Mouse (Mus musculus): ENCODE measurements at regions not wholly inside any gene's neighbourhood (a gene's known extent, or its start where the extent isn't known, plus 50 kb on each side); places are given as distances from the start of the nearest gene placed in this dataset.

- no peaks in the 10 kb centered on the region for H3K27me3 ChIP-seq (ENCODE audit: control insufficient read depth, insufficient read depth, low read length)
- no peaks in the 10 kb centered on the region for H3K36me3 ChIP-seq (ENCODE audit: control insufficient read depth, insufficient read depth, low read length)
- H3K4me3 ChIP-seq (ENCODE audit: low read depth, low read length) = no peak overlapping the region
- H3K4me1 ChIP-seq (ENCODE audit: control insufficient read depth, insufficient read depth, low read length) = no peaks in the 10 kb centered on the region
- H3K27ac ChIP-seq (ENCODE audit: low read depth, low read length) = no peak overlapping the region
- WGBS = 88% methylated on average over 4 of the region's 4 CpGs
- H3K4me2 ChIP-seq (ENCODE audit: low read depth, low read length) = no peak overlapping the region
- no peaks in the 10 kb centered on the region for H3K9me3 ChIP-seq (ENCODE audit: control insufficient read depth, low read length)
- no peak overlapping the region for H3K9ac ChIP-seq (replicated peaks; ENCODE audit: low read depth, low read length)
- no peak for ATAC-seq (ENCODE audit: low read depth)
Measured at GRCm38 (mm10) chr8:102500751-102501150, 284.7 kb downstream of the Cdh11 start.

GRCm38 (mm10) chr8:102500202-102500601 lies 285.2 kb downstream of the Cdh11 start:
- no peak overlapping the region for H3K4me2 ChIP-seq (ENCODE audit: low read depth, low read length)
- no peaks in the 10 kb centered on the region for H3K9me3 ChIP-seq (ENCODE audit: control insufficient read depth, low read length)
- H3K27me3 ChIP-seq (ENCODE audit: control insufficient read depth, insufficient read depth, low read length) = no peaks in the 10 kb centered on the region
- no peak overlapping the region for H3K27ac ChIP-seq (ENCODE audit: low read depth, low read length)
- no peak for ATAC-seq (ENCODE audit: low read depth)
- WGBS = 85% methylated on average over 3 of the region's 3 CpGs
- no peak overlapping the region for H3K4me3 ChIP-seq (ENCODE audit: low read depth, low read length)
- no peak overlapping the region for H3K9ac ChIP-seq (replicated peaks; ENCODE audit: low read depth, low read length)
- H3K4me1 ChIP-seq (ENCODE audit: control insufficient read depth, insufficient read depth, low read length) = no peaks in the 10 kb centered on the region
- H3K36me3 ChIP-seq (ENCODE audit: control insufficient read depth, insufficient read depth, low read length) = no peaks in the 10 kb centered on the region

GRCm38 (mm10) chr8:102499091-102499490 lies 286.4 kb downstream of the Cdh11 start:
- Histone ChIP-seq H3K4me2 (ENCODE audit: low read depth, low read length) (no peak overlapping the region), H3K36me3 (ENCODE audit: control insufficient read depth, insufficient read depth, low read length) (no peaks in the 10 kb centered on the region), H3K4me1 (ENCODE audit: control insufficient read depth, insufficient read depth, low read length) (no peaks in the 10 kb centered on the region), H3K27me3 (ENCODE audit: control insufficient read depth, insufficient read depth, low read length) (no peaks in the 10 kb centered on the region), H3K9ac (replicated peaks; ENCODE audit: low read depth, low read length) (no peak overlapping the region), H3K9me3 (ENCODE audit: control insufficient read depth, low read length) (no peaks in the 10 kb centered on the region), H3K27ac (ENCODE audit: low read depth, low read length) (no peak overlapping the region), H3K4me3 (ENCODE audit: low read depth, low read length) (no peak overlapping the region)
- WGBS = 35% methylated on average over 4 of the region's 4 CpGs
- ATAC-seq (ENCODE audit: low read depth) = no peak

- no peak overlapping the region for H3K9ac ChIP-seq (replicated peaks; ENCODE audit: low read depth, low read length)
- no peaks in the 10 kb centered on the region for H3K4me1 ChIP-seq (ENCODE audit: control insufficient read depth, insufficient read depth, low read length)
- 64% methylated on average over 5 of the region's 5 CpGs for WGBS
- no peaks in the 10 kb centered on the region for H3K9me3 ChIP-seq (ENCODE audit: control insufficient read depth, low read length)
- no peak overlapping the region for H3K4me3 ChIP-seq (ENCODE audit: low read depth, low read length)
- H3K36me3 ChIP-seq (ENCODE audit: control insufficient read depth, insufficient read depth, low read length) = no peaks in the 10 kb centered on the region
- no peak overlapping the region for H3K27ac ChIP-seq (ENCODE audit: low read depth, low read length)
- ATAC-seq (ENCODE audit: low read depth) = no peak
- H3K4me2 ChIP-seq (ENCODE audit: low read depth, low read length) = no peak overlapping the region
- H3K27me3 ChIP-seq (ENCODE audit: control insufficient read depth, insufficient read depth, low read length) = no peaks in the 10 kb centered on the region
Measured at GRCm38 (mm10) chr8:102497160-102497559, 288.3 kb downstream of the Cdh11 start.

GRCm38 (mm10) chr8:102496698-102497097 lies 288.7 kb downstream of the Cdh11 start:
- no peak overlapping the region for H3K4me3 ChIP-seq (ENCODE audit: low read depth, low read length)
- H3K9ac ChIP-seq (replicated peaks; ENCODE audit: low read depth, low read length) = no peak overlapping the region
- no peak for ATAC-seq (ENCODE audit: low read depth)
- H3K4me1 ChIP-seq (ENCODE audit: control insufficient read depth, insufficient read depth, low read length) = no peaks in the 10 kb centered on the region
- H3K27me3 ChIP-seq (ENCODE audit: control insufficient read depth, insufficient read depth, low read length) = no peaks in the 10 kb centered on the region
- no peaks in the 10 kb centered on the region for H3K36me3 ChIP-seq (ENCODE audit: control insufficient read depth, insufficient read depth, low read length)
- no peaks in the 10 kb centered on the region for H3K9me3 ChIP-seq (ENCODE audit: control insufficient read depth, low read length)
- H3K27ac ChIP-seq (ENCODE audit: low read depth, low read length) = no peak overlapping the region
- no peak overlapping the region for H3K4me2 ChIP-seq (ENCODE audit: low read depth, low read length)

GRCm38 (mm10) chr8:102496021-102496420 lies 289.4 kb downstream of the Cdh11 start:
- 34% methylated on average over 1 of the region's 1 CpGs for WGBS
- Histone ChIP-seq H3K4me2 (ENCODE audit: low read depth, low read length) (no peak overlapping the region), H3K4me3 (ENCODE audit: low read depth, low read length) (no peak overlapping the region), H3K36me3 (ENCODE audit: control insufficient read depth, insufficient read depth, low read length) (no peaks in the 10 kb centered on the region), H3K9ac (replicated peaks; ENCODE audit: low read depth, low read length) (no peak overlapping the region), H3K27ac (ENCODE audit: low read depth, low read length) (no peak overlapping the region), H3K4me1 (ENCODE audit: control insufficient read depth, insufficient read depth, low read length) (no peaks in the 10 kb centered on the region), H3K27me3 (ENCODE audit: control insufficient read depth, insufficient read depth, low read length) (no peaks in the 10 kb centered on the region), H3K9me3 (ENCODE audit: control insufficient read depth, low read length) (no peaks in the 10 kb centered on the region)
- no peak for ATAC-seq (ENCODE audit: low read depth)

- H3K4me3 ChIP-seq (ENCODE audit: low read depth, low read length) = no peak overlapping the region
- H3K27ac ChIP-seq (ENCODE audit: low read depth, low read length) = no peak overlapping the region
- no peaks in the 10 kb centered on the region for H3K27me3 ChIP-seq (ENCODE audit: control insufficient read depth, insufficient read depth, low read length)
- H3K36me3 ChIP-seq (ENCODE audit: control insufficient read depth, insufficient read depth, low read length) = no peaks in the 10 kb centered on the region
- no peak for ATAC-seq (ENCODE audit: low read depth)
- H3K4me1 ChIP-seq (ENCODE audit: control insufficient read depth, insufficient read depth, low read length) = no peaks in the 10 kb centered on the region
- H3K9me3 ChIP-seq (ENCODE audit: control insufficient read depth, low read length) = no peaks in the 10 kb centered on the region
- H3K9ac ChIP-seq (replicated peaks; ENCODE audit: low read depth, low read length) = no peak overlapping the region
- H3K4me2 ChIP-seq (ENCODE audit: low read depth, low read length) = no peak overlapping the region
Measured at GRCm38 (mm10) chr8:102491015-102491414, 294.4 kb downstream of the Cdh11 start.

- Histone ChIP-seq H3K9ac (replicated peaks; ENCODE audit: low read depth, low read length) (no peak overlapping the region), H3K27ac (ENCODE audit: low read depth, low read length) (no peak overlapping the region), H3K4me2 (ENCODE audit: low read depth, low read length) (no peak overlapping the region), H3K9me3 (ENCODE audit: control insufficient read depth, low read length) (no peaks in the 10 kb centered on the region), H3K36me3 (ENCODE audit: control insufficient read depth, insufficient read depth, low read length) (no peaks in the 10 kb centered on the region), H3K4me3 (ENCODE audit: low read depth, low read length) (no peak overlapping the region), H3K27me3 (ENCODE audit: control insufficient read depth, insufficient read depth, low read length) (no peaks in the 10 kb centered on the region), H3K4me1 (ENCODE audit: control insufficient read depth, insufficient read depth, low read length) (no peaks in the 10 kb centered on the region)
- ATAC-seq (ENCODE audit: low read depth) = no peak
- 89% methylated on average over 1 of the region's 1 CpGs for WGBS
Measured at GRCm38 (mm10) chr8:102488284-102488683, 297.2 kb downstream of the Cdh11 start.

- 87% methylated on average over 6 of the region's 6 CpGs for WGBS
- no peak for ATAC-seq (ENCODE audit: low read depth)
Measured at GRCm38 (mm10) chr8:102487796-102488195, 297.6 kb downstream of the Cdh11 start.

More at GRCm38 (mm10) chr8:102487796-102488195, 297.6 kb downstream of the Cdh11 start:
- no peaks in the 10 kb centered on the region for H3K9me3 ChIP-seq (ENCODE audit: control insufficient read depth, low read length)
- H3K36me3 ChIP-seq (ENCODE audit: control insufficient read depth, insufficient read depth, low read length) = no peaks in the 10 kb centered on the region
- H3K4me1 ChIP-seq (ENCODE audit: control insufficient read depth, insufficient read depth, low read length) = no peaks in the 10 kb centered on the region
- H3K27ac ChIP-seq (ENCODE audit: low read depth, low read length) = no peak overlapping the region
- H3K9ac ChIP-seq (replicated peaks; ENCODE audit: low read depth, low read length) = no peak overlapping the region
- H3K27me3 ChIP-seq (ENCODE audit: control insufficient read depth, insufficient read depth, low read length) = no peaks in the 10 kb centered on the region
- H3K4me3 ChIP-seq (ENCODE audit: low read depth, low read length) = no peak overlapping the region
- no peak overlapping the region for H3K4me2 ChIP-seq (ENCODE audit: low read depth, low read length)
